Mouse (Mus musculus): ENCODE measurements around the gene Cyth1. TPM values are rescaled to one million over a fixed set of nuclear protein-coding genes. Genes with fewer than 3 reads are reported as not detected.

The Cyth1 gene
- total and polyA plus RNA-seq, 3 experiments, result 13.2 to 13.6 TPM; not detected in 1

DNA sequence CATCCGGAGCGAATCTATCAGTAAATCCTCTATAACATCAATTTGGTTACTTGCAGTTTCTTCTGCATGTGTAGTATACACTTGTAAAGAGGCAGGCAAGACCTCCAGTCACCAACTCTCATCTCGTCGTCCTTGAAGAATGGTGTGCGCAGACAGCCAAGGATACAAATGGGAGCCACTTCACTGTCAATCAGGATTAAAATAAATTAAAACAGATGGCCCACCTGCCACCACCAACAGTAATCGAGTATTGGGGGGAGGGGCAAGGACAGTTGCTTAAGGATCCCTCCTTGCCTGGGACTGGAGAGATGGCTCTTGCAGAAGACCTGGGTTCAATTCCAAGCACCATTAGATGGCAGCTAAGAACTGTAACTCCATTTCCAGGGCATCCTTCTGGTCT, 44.3 kb upstream of the Cyth1 start:
- peaks cover 2 to 11% of the 10 kb centered on the region in 2 experiments; a peak in 3 of 4 replicates for H3K27me3 ChIP-seq (ENCODE audit: control insufficient read depth in 1 of 2, insufficient read depth in 2 of 2, low read length in 2 of 2)
- TF ChIP-seq TBP (IDR thresholded peaks at IDR 0.05; ENCODE audit: low read depth, low read length), result no peak
- no peak for TF ChIP-seq ZKSCAN1 (IDR thresholded peaks at IDR 0.05; ENCODE audit: low read depth, low read length)
- no peak for TF ChIP-seq MYB (IDR thresholded peaks at IDR 0.05; ENCODE audit: low read depth, low read length)
- TF ChIP-seq SIN3A (IDR thresholded peaks at IDR 0.05; ENCODE audit: low read length), result no peak
- TF ChIP-seq MAZ (IDR thresholded peaks at IDR 0.05; ENCODE audit: low read depth, low read length), result no peak
- TF ChIP-seq MAFK (IDR thresholded peaks at IDR 0.05; ENCODE audit: borderline replicate concordance, low read depth, low read length), result no peak
- no peak for TF ChIP-seq MYC (IDR thresholded peaks at IDR 0.05; ENCODE audit: low read depth, low read length)
- TF ChIP-seq CHD1 (IDR thresholded peaks at IDR 0.05; ENCODE audit: low read depth, low read length), result no peak
- no peak for TF ChIP-seq E2F4 (IDR thresholded peaks at IDR 0.05; ENCODE audit: borderline replicate concordance, low read depth, low read length)
- TF ChIP-seq NELFE (IDR thresholded peaks at IDR 0.05; ENCODE audit: low read depth, low read length), result no peak
- TF ChIP-seq SMC3 (IDR thresholded peaks at IDR 0.05; ENCODE audit: low read depth, low read length), result no peak
- TF ChIP-seq TCF12 (IDR thresholded peaks at IDR 0.05; ENCODE audit: low read depth, low read length), result no peak
- TF ChIP-seq RAD21 (IDR thresholded peaks at IDR 0.05; ENCODE audit: low read depth, low read length), result no peak

DNA sequence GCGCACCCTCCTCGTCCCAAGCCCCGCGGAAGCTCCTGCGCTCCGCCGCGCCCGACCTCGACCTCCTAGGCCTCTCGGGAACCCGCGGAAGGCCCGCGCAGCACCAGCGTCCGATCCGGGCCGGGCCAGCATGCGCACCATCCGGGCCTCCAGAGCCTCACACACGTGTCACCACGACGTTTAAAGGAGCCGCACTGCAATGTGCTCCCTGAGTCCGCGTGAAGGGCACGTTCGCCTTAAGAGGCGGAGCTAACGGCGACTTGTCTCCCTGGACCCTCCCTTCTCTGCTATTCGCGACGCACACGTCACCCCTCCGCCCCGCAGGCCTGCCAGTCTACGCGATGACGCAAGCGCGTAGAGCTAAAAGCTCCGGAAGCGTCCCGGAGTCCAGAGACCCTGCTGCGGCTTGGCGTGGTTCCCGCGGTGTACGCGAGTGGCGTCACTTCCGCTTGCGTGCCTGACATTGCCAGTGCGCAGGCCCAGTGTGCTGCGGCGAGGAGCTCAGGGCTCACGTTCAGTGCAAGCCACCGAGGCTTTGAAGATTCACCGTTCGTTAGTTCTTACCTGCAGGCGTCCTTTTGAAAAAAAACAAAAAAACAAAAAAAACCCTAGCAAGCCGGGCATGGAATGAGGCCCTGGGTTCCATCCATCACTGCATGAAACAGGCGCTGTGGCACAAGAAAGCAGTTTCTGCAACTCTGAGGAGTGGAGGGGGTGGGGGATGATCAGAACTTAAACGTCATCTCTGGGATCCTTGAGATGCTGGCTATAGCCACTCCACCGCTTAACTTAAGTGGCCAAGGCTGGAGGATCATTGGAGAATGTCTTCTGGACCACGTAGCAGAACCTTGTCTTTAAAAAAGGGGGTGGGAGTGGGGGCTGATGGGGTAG, 41.9 kb upstream of the Cyth1 start, which contains the start of gene Usp36:
Gene Usp36, minus strand, starts transcription at position 246 of the 891 bp plus-strand sequence.
- H3K36me3 ChIP-seq (ENCODE audit: control insufficient read depth in 1 of 2, insufficient read depth in 2 of 2, low read length in 2 of 2), result peaks cover 0 to 11% of the 10 kb centered on the region in 2 experiments; a peak in 2 of 4 replicates
- DNase-seq (ENCODE audit: low read depth, low spot score), result peak; percentile 100
- H3K9ac ChIP-seq (ENCODE audit: control insufficient read depth, low read depth, low read length, poor library complexity, severe bottlenecking), result peak within 1 kb of the TSS; percentile 90
- peak within 1 kb of the TSS; percentile 85 for H3K27ac ChIP-seq (ENCODE audit: control insufficient read depth, low read depth, low read length)
- peaks cover 0 to 9% of the 10 kb centered on the region in 2 experiments; a peak in 2 of 4 replicates for H3K27me3 ChIP-seq (ENCODE audit: control insufficient read depth in 1 of 2, insufficient read depth in 2 of 2, low read length in 2 of 2)
- peaks cover 0 to 14% of the 10 kb centered on the region in 2 experiments; a peak in 2 of 4 replicates for H3K4me1 ChIP-seq (ENCODE audit: control insufficient read depth in 1 of 2, insufficient read depth in 2 of 2, low read length in 2 of 2)
- H3K9me3 ChIP-seq (replicated peaks; ENCODE audit: insufficient read depth, low read length), result no peaks in the 10 kb centered on the region
- H3K4me3 ChIP-seq (ENCODE audit: control insufficient read depth in 1 of 2, insufficient read depth in 1 of 2, low read depth in 2 of 2, low read length in 2 of 2), result peak within 1 kb of the TSS; percentile 84 to 91
- peaks cover 30% of the 10 kb centered on the region for H3K79me2 ChIP-seq (ENCODE audit: control insufficient read depth, insufficient read depth, low read length, poor library complexity)
- peak; percentile 78 for TF ChIP-seq TBP (IDR thresholded peaks at IDR 0.05; ENCODE audit: low read depth, low read length)
- TF ChIP-seq EP300 (IDR thresholded peaks at IDR 0.05; ENCODE audit: low read depth in 1 of 2, low read length in 2 of 2), result peak in 1 of 2 experiments; percentile 46; a peak in 2 of 4 replicates
- no peak for TF ChIP-seq CHD2 (IDR thresholded peaks at IDR 0.05; ENCODE audit: low read length)
- peak; percentile 100 for TF ChIP-seq MYC (IDR thresholded peaks at IDR 0.05; ENCODE audit: low read depth, low read length)
- TF ChIP-seq NELFE (IDR thresholded peaks at IDR 0.05; ENCODE audit: low read depth, low read length), result peak; percentile 99
- 0 out of 6 replicates have a peak, but pooled peaks of 1 of the 3 experiments have one; percentile 1 for TF ChIP-seq CTCF (IDR thresholded peaks at IDR 0.05 in 2 of 3, conservative IDR thresholded peaks at IDR 0.05 in 1 of 3; ENCODE audit: control insufficient read depth in 1 of 3, insufficient read depth in 1 of 3, low read depth in 2 of 3, low read length in 3 of 3, poor library complexity in 1 of 3, severe bottlenecking in 1 of 3)
- no peak for TF ChIP-seq RAD21 (IDR thresholded peaks at IDR 0.05; ENCODE audit: low read depth, low read length)
- no peak for TF ChIP-seq USF2 (IDR thresholded peaks at IDR 0.05; ENCODE audit: borderline replicate concordance in 1 of 2, insufficient read depth in 1 of 2, low read depth in 1 of 2, low read length in 2 of 2)
- TF ChIP-seq SMC3 (IDR thresholded peaks at IDR 0.05; ENCODE audit: low read depth, low read length), result no peak
- TF ChIP-seq GABPA (IDR thresholded peaks at IDR 0.05; ENCODE audit: low read depth, low read length), result no peak
- peak; percentile 89 for TF ChIP-seq NRF1 (IDR thresholded peaks at IDR 0.05; ENCODE audit: insufficient read depth, low read depth, low read length, poor library complexity, severe bottlenecking)
- TF ChIP-seq ZMIZ1 (IDR thresholded peaks at IDR 0.05; ENCODE audit: low read depth, low read length), result peak; percentile 95
- no peak for TF ChIP-seq ZNF384 (IDR thresholded peaks at IDR 0.05; ENCODE audit: low read depth, low read length)
- no peak for TF ChIP-seq POLR2AphosphoS5 (IDR thresholded peaks at IDR 0.05; ENCODE audit: borderline replicate concordance, low read depth, low read length)
- TF ChIP-seq BHLHE40 (IDR thresholded peaks at IDR 0.05; ENCODE audit: borderline replicate concordance, low read depth, low read length), result peak; percentile 66; the same call in 1 of the 2 replicates
- TF ChIP-seq POLR2AphosphoS2 (IDR thresholded peaks at IDR 0.05; ENCODE audit: low read length), result peak; percentile 99
- TF ChIP-seq MEF2A (IDR thresholded peaks at IDR 0.05; ENCODE audit: extremely low read depth, insufficient replicate concordance, low read depth, low read length, poor library complexity, severe bottlenecking), result no peak
- TF ChIP-seq POLR2A (IDR thresholded peaks at IDR 0.05; ENCODE audit: control insufficient read depth in 1 of 2, insufficient read depth in 1 of 2, low read depth in 1 of 2, low read length in 2 of 2, poor library complexity in 1 of 2), result peak; percentile 82 to 100
- TF ChIP-seq GATA1 (IDR thresholded peaks at IDR 0.05; ENCODE audit: low read depth, low read length), result no peak
- TF ChIP-seq E2F4 (IDR thresholded peaks at IDR 0.05; ENCODE audit: borderline replicate concordance, low read depth, low read length), result no peak
- TF ChIP-seq TCF12 (IDR thresholded peaks at IDR 0.05; ENCODE audit: low read depth, low read length), result peak; percentile 58

More for the DNA sequence above, 44.3 kb upstream of the Cyth1 start:
- H3K36me3 ChIP-seq (ENCODE audit: control insufficient read depth in 1 of 2, insufficient read depth in 2 of 2, low read length in 2 of 2), result peaks cover 0 to 11% of the 10 kb centered on the region in 2 experiments; a peak in 2 of 4 replicates
- H3K9ac ChIP-seq (ENCODE audit: control insufficient read depth, low read depth, low read length, poor library complexity, severe bottlenecking), result no peak overlapping the region
- peaks cover 0 to 14% of the 10 kb centered on the region in 2 experiments; a peak in 2 of 4 replicates for H3K4me1 ChIP-seq (ENCODE audit: control insufficient read depth in 1 of 2, insufficient read depth in 2 of 2, low read length in 2 of 2)
- H3K9me3 ChIP-seq (replicated peaks; ENCODE audit: insufficient read depth, low read length), result no peaks in the 10 kb centered on the region
- peaks cover 24% of the 10 kb centered on the region for H3K79me2 ChIP-seq (ENCODE audit: control insufficient read depth, insufficient read depth, low read length, poor library complexity)
- H3K27ac ChIP-seq (ENCODE audit: control insufficient read depth, low read depth, low read length), result no peak overlapping the region
- DNase-seq (ENCODE audit: low read depth, low spot score), result no peak
- no peak overlapping the region for H3K4me3 ChIP-seq (ENCODE audit: control insufficient read depth in 1 of 2, insufficient read depth in 1 of 2, low read depth in 2 of 2, low read length in 2 of 2)

Data from MEL (cell line).